Mouse (Mus musculus) heart, adult 18-20 months (tissue): ENCODE data around the gene Gm9508. TPM values are rescaled to one million over a fixed set of nuclear protein-coding genes. Genes with fewer than 3 reads are reported as not detected.
A peak's percentile ranks its signal among the peaks of the same experiment; 100 is the strongest.
"Not testable (repeated sequence)": the region's sequence is repeated elsewhere in the genome, so short reads cannot be mapped to it uniquely, and the experiment has no call there.

Source experiments
- DNase-seq, 2 experiments: peaks; one replicate each; pipeline ENCODE4 v3.0.0; 2021 to 2022; ENCODE audit warnings: mixed read lengths in 1 of 2
- long read RNA-seq, 2 experiments: library from polyadenylated mRNA; stranded (forward); transcript quantifications; one replicate each; pipeline ENCODE4 v2.0.0; 2021
- total RNA-seq, 2 experiments: library from RNA; stranded (reverse); gene quantifications; 2 replicates each; pipeline ENCODE4 v1.2.3; 2021

The Gm9508 gene
- not detected for total RNA-seq
- long read RNA-seq, experiment 1, result 0 reads
- long read RNA-seq, experiment 2, result 0 reads

DNA sequence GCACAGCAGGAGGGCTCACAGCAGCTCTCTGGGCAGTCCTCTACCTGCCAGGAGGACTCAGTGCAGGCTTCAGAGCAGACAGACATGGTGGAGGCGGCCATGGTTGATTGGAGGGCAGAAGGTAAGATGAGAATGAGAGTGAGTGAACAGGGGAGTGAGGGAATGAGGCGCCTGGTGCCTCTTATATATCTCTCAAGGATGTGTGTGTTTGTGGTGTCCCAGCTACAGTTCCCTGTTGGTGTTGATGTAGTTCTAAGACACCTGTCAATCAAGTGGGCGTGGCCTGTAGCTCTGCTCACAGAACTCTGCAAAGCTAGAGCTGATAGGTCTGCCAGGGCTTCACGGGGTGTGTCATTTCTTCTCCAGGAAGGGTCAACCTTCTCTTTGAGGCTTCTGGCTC, at the start of gene Gm9508:
Gene Gm9508, minus strand, starts transcription at position 101 of the 400 bp plus-strand sequence.
- DNase-seq, result no peak

DNA sequence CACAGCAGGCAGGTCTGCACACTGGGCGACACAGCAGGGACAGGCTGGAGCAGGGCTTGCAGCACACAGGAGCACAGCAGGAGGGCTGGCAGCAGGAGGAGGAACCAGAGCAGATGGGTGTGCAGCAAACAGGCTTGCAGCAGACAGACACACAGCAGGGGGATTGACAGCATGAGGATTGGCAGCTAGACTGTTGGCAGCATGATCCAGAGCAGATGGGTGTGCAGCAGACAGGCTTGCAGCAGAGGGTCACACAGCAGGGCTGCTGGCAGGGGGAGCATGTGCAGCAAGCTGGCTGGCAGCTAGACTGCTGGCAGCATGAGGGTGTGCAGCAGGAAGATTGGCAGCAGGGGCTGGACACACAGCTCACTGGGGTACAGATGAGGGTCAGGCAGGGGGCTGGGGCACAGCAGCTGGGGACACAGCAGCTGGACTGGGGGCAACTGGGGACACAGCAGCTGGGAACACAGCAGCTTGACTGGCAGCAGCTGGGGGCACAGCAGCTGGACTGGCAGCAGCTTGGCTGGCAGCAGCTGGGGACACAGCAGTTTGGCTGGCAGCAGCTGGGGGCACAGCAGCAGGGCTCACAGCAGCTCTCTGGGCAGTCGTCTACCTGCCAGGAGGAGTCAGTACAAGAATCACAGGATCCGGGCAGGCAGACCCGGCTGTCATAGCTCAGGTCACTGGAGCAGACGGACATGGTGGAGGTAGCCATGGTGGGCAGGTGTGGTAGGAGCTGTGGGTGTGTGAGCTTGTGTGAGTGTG, 45.1 kb upstream of the Gm9508 start, which contains the start of gene Gm18596:
Gene Gm18596, minus strand, starts transcription at position 715 of the 765 bp plus-strand sequence.
- DNase-seq, result not testable (repeated sequence)

GRCm38 (mm10) chr10:77738929-77739328, 41.9 kb upstream of the Gm9508 start:
- no peak for DNase-seq

DNA sequence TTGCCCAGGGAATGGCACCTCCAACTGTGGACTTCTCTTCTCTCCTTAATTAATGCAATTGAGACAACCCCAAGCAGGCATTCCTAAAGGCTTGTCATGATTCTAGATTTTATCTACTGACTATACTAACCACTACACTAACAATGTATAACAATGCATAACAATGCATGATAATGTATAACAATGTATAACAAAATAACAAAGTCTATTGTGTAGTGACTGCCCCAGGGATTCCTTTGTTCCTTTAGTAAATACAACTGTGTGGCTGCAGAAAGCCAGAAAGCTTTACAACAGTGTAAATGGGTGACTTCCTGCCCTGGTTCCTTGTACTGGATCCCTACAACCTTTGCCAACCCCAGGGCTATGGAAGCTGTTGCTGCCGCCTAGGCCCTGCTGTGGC, 38.9 kb upstream of the Gm9508 start:
- DNase-seq, result no peak

DNA sequence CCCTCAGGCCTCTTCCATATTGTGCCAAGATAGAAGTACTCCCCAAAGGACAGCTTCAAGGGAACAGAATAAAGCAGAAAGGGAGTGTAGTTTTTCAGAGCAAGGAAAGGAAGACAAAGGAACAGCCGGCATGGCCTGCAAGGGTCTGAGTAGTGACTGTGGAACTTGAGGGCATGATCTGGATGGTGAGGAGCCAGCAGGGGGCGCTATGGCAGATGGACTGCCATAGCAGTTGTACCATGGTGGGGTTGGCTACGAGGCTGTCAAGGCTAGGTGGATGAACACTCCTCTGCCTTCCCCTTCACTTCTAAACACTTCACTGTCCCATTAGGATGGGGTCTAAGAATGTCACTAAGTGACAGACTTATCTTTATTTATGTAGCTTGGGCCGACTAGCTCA, 32.2 kb upstream of the Gm9508 start:
- peak in 1 of 2 experiments; percentile 10 for DNase-seq

- no peak for DNase-seq
Measured at GRCm38 (mm10) chr10:77728280-77728679, 31.2 kb upstream of the Gm9508 start.

DNA sequence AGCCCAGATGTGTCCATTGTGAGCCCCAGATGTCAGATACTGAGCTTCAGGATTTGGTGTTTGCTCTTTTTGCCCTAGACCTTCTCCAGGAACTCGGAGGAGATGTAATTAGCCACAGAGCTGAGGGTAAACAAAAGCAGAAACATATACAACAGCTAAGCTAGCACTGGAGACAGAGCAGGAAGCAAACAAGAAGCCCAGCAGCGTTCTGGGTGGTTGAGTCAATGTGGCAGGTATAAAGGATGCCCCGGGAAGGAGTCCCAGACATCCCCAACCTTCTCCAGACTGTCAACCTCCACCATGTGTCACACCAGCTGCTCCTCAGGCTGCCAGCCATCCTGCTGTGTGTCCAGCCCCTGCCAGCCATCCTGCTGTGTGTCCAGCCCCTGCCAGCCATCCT, 29.2 kb upstream of the Gm9508 start, which contains the start of gene Gm10100:
Gene Gm10100, plus strand, starts transcription at position 301 of the 400 bp plus-strand sequence.
- DNase-seq, result no peak

- no peak for DNase-seq
Measured at GRCm38 (mm10) chr10:77724855-77725254, 27.8 kb upstream of the Gm9508 start.

DNA sequence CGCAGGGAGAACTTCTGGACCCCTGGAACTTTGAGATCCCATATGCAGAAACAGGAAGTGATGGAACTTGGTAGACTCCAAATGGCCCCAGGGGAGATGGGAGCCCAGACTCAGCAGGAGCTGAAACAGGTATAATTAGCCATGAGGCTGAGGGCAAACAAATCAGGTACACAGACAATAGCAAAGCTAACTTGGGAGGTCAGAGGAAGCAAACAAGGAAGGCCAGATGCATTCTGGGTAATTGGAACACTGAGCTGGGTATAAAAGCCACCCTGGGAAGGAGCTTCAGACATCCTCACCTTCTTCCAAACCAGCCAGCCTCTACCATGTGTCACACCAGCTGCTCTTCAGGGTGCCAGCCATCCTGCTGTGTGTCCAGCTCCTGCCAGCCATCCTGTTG, 23.3 kb upstream of the Gm9508 start, which contains the start of gene Krtap12-1:
Gene Krtap12-1, plus strand, starts transcription at position 301 of the 400 bp plus-strand sequence.
- DNase-seq, result not testable (repeated sequence)

DNA sequence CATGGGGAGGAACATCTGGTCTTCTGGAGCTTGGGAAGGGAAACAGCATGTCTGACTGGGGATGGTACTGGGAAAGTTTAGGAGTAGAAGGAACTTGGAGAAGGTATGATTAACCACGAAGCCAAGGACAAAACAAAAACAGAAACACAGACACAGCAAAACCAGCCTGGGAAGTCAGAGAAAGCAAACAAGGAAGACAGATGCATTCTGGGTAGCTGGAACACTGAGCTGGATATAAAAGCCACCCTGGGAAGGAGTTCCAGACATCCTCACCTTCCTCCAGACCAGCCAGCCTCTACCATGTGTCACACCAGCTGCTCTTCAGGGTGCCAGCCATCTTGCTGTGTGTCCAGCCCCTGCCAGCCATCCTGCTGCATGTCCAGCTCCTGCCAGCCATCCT, 18.5 kb upstream of the Gm9508 start, which contains the start of gene Gm10142:
Gene Gm10142, plus strand, starts transcription at position 301 of the 400 bp plus-strand sequence.
- no peak for DNase-seq

DNA sequence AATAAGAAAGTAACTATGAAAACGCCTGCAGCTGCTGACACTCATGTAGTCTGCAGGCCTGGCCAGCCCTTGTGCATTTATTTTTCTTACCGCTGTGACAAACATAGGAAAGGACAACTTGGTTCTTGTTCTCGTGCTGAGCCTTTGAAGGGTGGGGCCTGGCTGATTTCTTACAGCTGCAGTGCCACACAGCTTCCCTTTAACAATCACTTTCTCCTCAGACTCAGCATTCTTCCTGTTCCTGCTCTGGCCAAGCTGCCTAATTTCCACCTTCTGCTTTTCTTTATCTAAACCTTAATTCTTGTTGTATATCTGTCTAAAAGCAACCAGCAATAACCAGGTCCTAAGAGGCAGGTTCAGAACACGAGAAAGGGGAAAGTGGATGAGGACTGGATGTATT, 16.7 kb upstream of the Gm9508 start:
- DNase-seq, result peak in 1 of 2 experiments; percentile 5

DNA sequence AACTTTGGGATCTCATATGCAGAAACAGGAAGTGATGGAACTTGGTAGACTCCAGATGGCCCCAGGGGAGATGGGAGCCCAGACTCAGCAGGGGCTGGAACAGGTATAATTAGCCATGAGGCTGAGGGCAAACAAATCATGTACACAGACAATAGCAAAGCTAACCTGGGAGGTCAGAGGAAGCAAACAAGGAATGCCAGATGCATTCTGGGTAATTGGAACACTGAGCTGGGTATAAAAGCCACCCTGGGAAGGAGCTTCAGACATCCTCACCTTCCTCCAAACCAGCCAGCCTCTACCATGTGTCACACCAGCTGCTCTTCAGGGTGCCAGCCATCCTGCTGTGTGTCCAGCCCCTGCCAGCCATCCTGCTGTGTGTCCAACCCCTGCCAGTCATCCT, 14.1 kb upstream of the Gm9508 start, which contains the start of gene Gm10024:
Gene Gm10024, plus strand, starts transcription at position 301 of the 400 bp plus-strand sequence.
- DNase-seq, result not testable (repeated sequence)

GRCm38 (mm10) chr10:77709831-77710230, 12.8 kb upstream of the Gm9508 start:
- DNase-seq, result no peak

DNA sequence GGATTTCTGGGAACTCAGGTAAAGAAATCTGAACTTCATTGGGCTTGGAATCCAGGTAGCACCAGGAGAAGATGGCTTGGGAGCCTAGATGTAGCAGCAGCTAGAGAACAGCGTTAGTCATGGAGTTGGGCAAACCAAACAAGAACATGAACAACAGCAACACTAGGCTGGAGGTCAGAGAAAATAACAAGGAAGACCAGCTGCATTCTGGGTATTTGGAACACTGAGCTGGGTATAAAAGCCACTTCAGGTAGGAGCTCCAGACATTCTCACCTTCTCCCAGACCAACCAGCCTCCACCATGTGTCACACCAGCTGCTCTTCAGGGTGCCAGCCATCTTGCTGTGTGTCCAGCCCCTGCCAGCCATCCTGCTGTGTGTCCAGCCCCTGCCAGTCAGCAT, 9.3 kb upstream of the Gm9508 start, which contains the start of gene Gm10272:
Gene Gm10272, plus strand, starts transcription at position 301 of the 400 bp plus-strand sequence.
- DNase-seq, result no peak

DNA sequence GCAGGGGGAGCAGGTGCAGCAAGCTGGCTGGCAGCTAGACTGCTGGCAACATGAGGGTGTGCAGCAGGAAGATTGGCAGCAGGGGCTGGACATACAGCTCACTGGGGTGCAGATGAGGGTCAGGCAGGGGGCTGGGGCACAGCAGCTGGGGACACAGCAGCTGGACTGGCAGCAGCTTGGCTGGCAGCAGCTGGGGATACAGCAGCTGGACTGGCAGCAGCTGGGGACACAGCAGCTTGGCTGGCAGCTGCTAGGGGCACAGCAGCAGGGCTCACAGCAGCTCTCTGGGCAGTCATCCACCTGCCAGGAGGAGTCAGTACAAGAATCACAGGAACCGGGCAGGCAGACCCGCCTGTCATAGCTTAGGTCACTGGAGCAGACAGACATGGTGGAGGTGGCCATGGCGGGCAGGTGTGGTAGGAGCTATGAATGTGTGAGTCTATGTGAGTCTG, 6.7 kb downstream of the Gm9508 start, which contains the start of gene Gm19402:
Gene Gm19402, minus strand, starts transcription at position 402 of the 452 bp plus-strand sequence.
- DNase-seq, result not testable (repeated sequence)

DNA sequence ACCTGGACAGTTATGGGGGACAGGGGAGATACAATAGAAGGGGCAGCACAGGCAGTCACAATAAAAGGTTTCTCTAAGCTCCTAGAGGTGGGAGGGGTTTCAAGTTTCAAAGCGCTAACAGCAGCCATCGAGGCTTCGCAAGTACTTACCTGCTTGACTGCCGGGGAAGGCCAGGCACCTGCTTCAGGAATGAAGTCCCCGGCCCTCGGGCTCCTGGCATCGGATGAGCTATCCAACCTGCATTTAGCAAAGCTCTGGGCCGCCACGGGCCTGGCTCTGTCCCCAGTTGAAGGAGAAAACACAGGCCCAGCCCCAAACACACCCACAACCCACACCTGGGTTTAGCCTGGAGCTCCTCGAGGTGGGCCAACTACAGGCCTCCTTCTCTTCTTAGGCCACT, 10.0 kb downstream of the Gm9508 start:
- DNase-seq, result no peak

- peak; percentile 13 to 18 for DNase-seq
Measured at GRCm38 (mm10) chr10:77685895-77686664, 11.0 kb downstream of the Gm9508 start, which contains the start of gene Tspear. Tspear (plus strand) TSS chr10:77686569.

GRCm38 (mm10) chr10:77684181-77684580, 12.9 kb downstream of the Gm9508 start:
- no peak for DNase-seq

- DNase-seq, result no peak
Measured at GRCm38 (mm10) chr10:77682994-77683393, 14.0 kb downstream of the Gm9508 start.

- DNase-seq, result no peak
Measured at GRCm38 (mm10) chr10:77677562-77677961, 19.5 kb downstream of the Gm9508 start.

GRCm38 (mm10) chr10:77673765-77674164, 23.3 kb downstream of the Gm9508 start:
- no peak for DNase-seq

DNA sequence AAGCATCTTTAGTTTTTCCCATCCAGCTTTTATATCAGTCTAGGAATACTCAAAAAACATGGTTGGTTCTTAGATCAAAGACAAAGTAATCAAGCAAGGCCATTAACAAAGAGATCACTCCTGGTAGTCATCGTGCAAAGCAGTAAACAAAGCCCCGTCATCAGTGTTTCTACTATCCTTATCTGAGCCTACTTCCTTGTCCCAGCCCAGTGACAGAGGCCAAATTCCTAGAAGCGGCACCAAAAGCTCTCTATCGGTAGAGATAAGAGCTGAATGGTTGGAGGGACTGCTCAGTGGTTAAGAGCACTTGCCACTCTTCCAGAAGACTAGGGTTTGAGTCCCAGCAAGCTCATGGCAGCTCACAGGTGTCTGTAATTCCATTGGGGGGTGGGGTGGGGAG, 25.5 kb downstream of the Gm9508 start:
- no peak for DNase-seq
